Comparison of ENCODE assay signal across 41 mouse cellular contexts in genomic region chr19:52263997-52264396, GRCm38 (mm10). TPM values are rescaled to one million over a fixed set of nuclear protein-coding genes. Genes with fewer than 3 reads are reported as not detected.
"Had no signal": no experiment of that assay in that cellular context is flagged by ENCODE, and none has a peak within 500 bp of the region (broad histone marks: within the 10 kb centered on the region; RNA-seq: fewer than 3 reads in every experiment).

Gene Ins1, plus strand, starts transcription at chr19:52264297.

- H3K4me2 ChIP-seq: heart, embryonic 11.5 days; heart, embryonic 13.5 days; heart, embryonic 15.5 days; hindbrain, embryonic 13.5 days; hindbrain, embryonic 15.5 days; kidney, embryonic 15.5 days; limb, embryonic 13.5 days; limb, embryonic 15.5 days; liver, embryonic 12.5 days had no signal

- H3K27me3 ChIP-seq: heart, embryonic 13.5 days; heart, embryonic 15.5 days; hindbrain, embryonic 13.5 days; hindbrain, embryonic 15.5 days; kidney, embryonic 15.5 days; limb, embryonic 13.5 days; limb, embryonic 15.5 days; liver, embryonic 12.5 days had no signal

- H3K4me1 ChIP-seq: heart, embryonic 13.5 days; heart, embryonic 15.5 days; hindbrain, embryonic 13.5 days; hindbrain, embryonic 15.5 days; kidney, embryonic 15.5 days; limb, embryonic 13.5 days; limb, embryonic 15.5 days; liver, embryonic 12.5 days had no signal

- H3K9me3 ChIP-seq: heart, embryonic 13.5 days; heart, embryonic 15.5 days; hindbrain, embryonic 13.5 days; hindbrain, embryonic 15.5 days; kidney, embryonic 15.5 days; limb, embryonic 13.5 days; limb, embryonic 15.5 days; liver, embryonic 12.5 days had no signal

- H3K4me3 ChIP-seq: gastrocnemius, adult 2 months; heart, adult 2 months; heart, embryonic 13.5 days; heart, embryonic 15.5 days; hindbrain, embryonic 13.5 days; hindbrain, embryonic 15.5 days; kidney, embryonic 15.5 days; limb, embryonic 13.5 days; limb, embryonic 15.5 days; liver, embryonic 12.5 days had no signal

- H3K36me3 ChIP-seq: heart, embryonic 13.5 days; heart, embryonic 15.5 days; hindbrain, embryonic 13.5 days; hindbrain, embryonic 15.5 days; kidney, embryonic 15.5 days; limb, embryonic 13.5 days; limb, embryonic 15.5 days; liver, embryonic 12.5 days had no signal

- H3K9ac ChIP-seq: heart, embryonic 13.5 days; heart, embryonic 15.5 days; hindbrain, embryonic 13.5 days; hindbrain, embryonic 15.5 days; kidney, embryonic 15.5 days; limb, embryonic 13.5 days; limb, embryonic 15.5 days; liver, embryonic 12.5 days; liver, embryonic 14.5 days had no signal

- ATAC-seq: hindbrain, postnatal 0 days; liver, embryonic 12.5 days had no signal

- DNase-seq: gastrocnemius, adult 2 months; gastrocnemius, postnatal 14 days; gastrocnemius, postnatal 36 days; heart, adult 2 months; heart, postnatal 14 days; heart, postnatal 36 days; kidney, adult 11 months; kidney, adult 2 months; kidney, adult 9 months; kidney, postnatal 14 days; kidney, postnatal 36 days; layer of hippocampus, adult 9-11 months; layer of hippocampus, postnatal 36 days; left cerebral cortex, postnatal 4 days had no signal

- H3K27ac ChIP-seq: gastrocnemius, adult 2 months; heart, adult 2 months; heart, embryonic 13.5 days; heart, embryonic 15.5 days; hindbrain, embryonic 13.5 days; hindbrain, embryonic 15.5 days; hindbrain, postnatal 0 days; kidney, embryonic 15.5 days; kidney, postnatal 0 days; limb, embryonic 13.5 days; limb, embryonic 15.5 days; liver, embryonic 12.5 days; liver, embryonic 14.5 days had no signal

RNA-seq across cellular contexts. Expression of gene Ins1, which starts in this region (rescaled TPM):
- total RNA-seq: gastrocnemius, adult 2 months; gastrocnemius, postnatal 14 days; gastrocnemius, postnatal 36 days; heart, adult 2 months; heart, postnatal 14 days; heart, postnatal 36 days; hematopoietic stem cell, adult 5-6 weeks; hindbrain, postnatal 0 days; layer of hippocampus, adult 18-20 months; layer of hippocampus, adult 8-10 months; layer of hippocampus, postnatal 14 days; layer of hippocampus, postnatal 36 days; left cerebral cortex, adult 18-20 months; left cerebral cortex, adult 8-10 months; left cerebral cortex, postnatal 10 days; left cerebral cortex, postnatal 25 days; left cerebral cortex, postnatal 4 days; liver, adult 2 months had no signal
- polyA plus RNA-seq: frontal cortex, adult 2 months; gonadal fat pad, adult 2 months; heart, adult 2 months; heart, embryonic 11.5 days; heart, embryonic 13.5 days; heart, embryonic 15.5 days; heart, postnatal 0 days; hindbrain, embryonic 11.5 days; hindbrain, embryonic 13.5 days; hindbrain, embryonic 15.5 days; hindbrain, postnatal 0 days; kidney, adult 2 months; kidney, embryonic 15.5 days; kidney, postnatal 0 days; large intestine, adult 2 months; limb, embryonic 11.5 days; limb, embryonic 13.5 days; limb, embryonic 15.5 days; liver, adult 2 months; liver, embryonic 12.5 days had no signal
